Mouse (Mus musculus) midbrain, postnatal 0 days (tissue): ENCODE measurements around the gene Golt1b. TPM values are rescaled to one million over a fixed set of nuclear protein-coding genes. Genes with fewer than 3 reads are reported as not detected.
A peak's percentile ranks its signal among the peaks of the same experiment; 100 is the strongest.

ENCODE experiments used
- ATAC-seq: fragments of 200-750 bp; cut with Nextera tagmentation; 2 replicates; pipeline ENCODE4 v1.8.0; 2017; ENCODE audit warnings: moderate number of reproducible peaks, mild to moderate bottlenecking, moderate TSS enrichment, moderate library complexity; ENCODE audit not compliant: low FRiP score
- DNase-seq: peaks from one replicate; pipeline ENCODE4 v3.0.0-alpha.2; 2015; ENCODE audit warnings: low spot score
- H3K27ac ChIP-seq: fragments of 300-500 bp; sonication (generic); 2 replicates; pipeline ENCODE4 v1.5.1; 2014; ENCODE audit warnings: low read depth, mild to moderate bottlenecking, low read length, mixed read lengths
- H3K27me3 ChIP-seq: fragments of 300-500 bp; sonication (generic); 2 replicates; pipeline ENCODE4 v1.6.1; 2014; ENCODE audit warnings: low read length, control low read depth, mixed read lengths; ENCODE audit not compliant: insufficient read depth
- H3K36me3 ChIP-seq: fragments of 300-500 bp; sonication (generic); 2 replicates; pipeline ENCODE4 v1.6.1; 2014; ENCODE audit warnings: low read length, control low read depth, mixed read lengths; ENCODE audit not compliant: insufficient read depth
- H3K4me1 ChIP-seq: fragments of 300-500 bp; sonication (generic); 2 replicates; pipeline ENCODE4 v1.6.1; 2014; ENCODE audit warnings: mild to moderate bottlenecking, control low read depth, antibody characterized with exemption, low read length, mixed read lengths; ENCODE audit not compliant: insufficient read depth
- H3K4me2 ChIP-seq: fragments of 300-500 bp; sonication (generic); 2 replicates; pipeline ENCODE4 v1.6.1; 2014; ENCODE audit warnings: low read depth, mild to moderate bottlenecking, low read length, mixed read lengths; ENCODE audit not compliant: poor library complexity, severe bottlenecking
- H3K4me3 ChIP-seq: fragments of 300-500 bp; sonication (generic); 2 replicates; pipeline ENCODE4 v1.5.1; 2014; ENCODE audit warnings: low read depth, mild to moderate bottlenecking, low read length, moderate library complexity
- H3K9ac ChIP-seq: fragments of 300-500 bp; sonication (generic); replicated peaks from 2 replicates; pipeline ENCODE4 v1.6.1; 2014; ENCODE audit warnings: mild to moderate bottlenecking, low read length, moderate library complexity, mixed read lengths; ENCODE audit not compliant: poor library complexity, severe bottlenecking
- H3K9me3 ChIP-seq: fragments of 300-500 bp; sonication (generic); 2 replicates; pipeline ENCODE4 v1.6.1; 2016; ENCODE audit warnings: low read length, control low read depth
- CTCF ChIP-seq: IDR thresholded peaks from 2 replicates; pipeline ENCODE4 v1.5.1; 2016; ENCODE audit warnings: antibody characterized with exemption, mild to moderate bottlenecking
- WGBS: fragments of 180-500 bp; shearing (Covaris S2); extraction: QIAGEN DNeasy Blood & Tissue Kit; methylation state at CpG from one replicate; pipeline ENCODE4 v1.1.7; 2014; 5-methylcytosine and 5-hydroxymethylcytosine counted together
- polyA plus RNA-seq: library from polyadenylated mRNA; unstranded; fragments of >200 nt; fragmentation: Nextera tagmentation; extraction: Ambion mirVana; gene quantifications from 2 replicates; pipeline ENCODE4 v1.2.1, GENCODE M21; 2015
- total RNA-seq: library from RNA; depleted of rRNA; stranded (reverse); fragments of >200 nt; gene quantifications from 2 replicates; pipeline ENCODE4 v1.2.3, GENCODE M21; 2014; rRNA removed

Gene Golt1b
- total and polyA plus RNA-seq, 2 experiments from 2014 or later, result 52.9 to 74.6 TPM

DNA sequence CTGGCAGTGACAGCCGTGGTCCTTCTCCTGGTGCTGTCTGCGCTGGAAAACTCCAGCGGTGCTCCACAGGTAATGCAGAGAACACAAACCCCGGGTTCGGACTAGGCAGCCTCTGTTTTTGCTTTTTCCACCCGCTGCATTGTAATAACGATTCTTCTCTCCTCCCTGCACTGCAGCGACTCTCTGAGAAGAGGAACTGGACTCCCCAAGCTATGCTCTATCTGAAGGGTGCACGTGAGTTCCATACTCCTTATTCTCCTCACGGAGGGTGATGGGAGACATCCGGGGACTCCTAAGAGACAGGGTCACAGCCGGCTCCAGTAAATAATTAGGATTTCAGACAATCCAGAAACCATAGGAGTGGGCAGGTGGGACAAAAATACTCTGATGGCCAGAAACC, 26.8 kb downstream of the Golt1b start:
- Histone ChIP-seq H3K36me3 (no peaks in the 10 kb centered on the region), H3K4me3 (peak overlapping the region; percentile 42), H3K27me3 (peaks cover 14% of the 10 kb centered on the region), H3K27ac (no peak overlapping the region), H3K9ac (0 out of 2 replicates have a peak overlapping the region, but pooled peaks have one; percentile 8), H3K4me2 (peak overlapping the region; percentile 78), H3K4me1 (no peaks in the 10 kb centered on the region), H3K9me3 (no peaks in the 10 kb centered on the region)
- WGBS, result 11% methylated on average over 12 of the region's 12 CpGs
- no peak for TF ChIP-seq CTCF
- DNase-seq (no peak), ATAC-seq (0 out of 2 replicates have a peak, but pooled peaks have one; percentile 47)

DNA sequence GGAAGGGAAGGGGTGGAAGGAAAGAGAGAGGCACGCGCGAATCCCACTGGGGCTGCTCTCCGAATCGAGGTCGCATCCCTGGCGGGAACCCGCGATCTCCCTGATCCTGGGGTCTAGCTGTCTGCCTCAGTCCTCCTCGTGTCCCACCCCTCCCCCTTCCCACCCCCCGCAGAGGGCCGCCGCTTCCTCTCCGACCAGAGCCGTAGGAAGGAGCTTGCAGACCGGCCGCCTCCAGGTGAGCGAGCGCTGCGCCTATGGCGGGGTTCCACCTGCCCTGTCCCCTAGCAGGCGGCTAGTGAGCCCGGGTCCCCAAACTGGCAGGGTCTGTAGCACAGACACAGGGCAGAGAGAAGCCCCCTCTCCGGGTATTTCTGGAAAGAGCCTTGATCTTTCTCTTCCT, 27.6 kb downstream of the Golt1b start:
- WGBS, result 2% methylated on average over 18 of the region's 24 CpGs
- H3K36me3 ChIP-seq, result no peaks in the 10 kb centered on the region
- no peak for DNase-seq
- H3K9ac ChIP-seq, result peak overlapping the region; percentile 54
- H3K4me2 ChIP-seq, result peak overlapping the region; percentile 78
- no peak overlapping the region for H3K27ac ChIP-seq
- peaks cover 14% of the 10 kb centered on the region for H3K27me3 ChIP-seq
- H3K4me3 ChIP-seq, result peak overlapping the region; percentile 42
- H3K9me3 ChIP-seq, result no peaks in the 10 kb centered on the region
- TF ChIP-seq CTCF, result no peak
- ATAC-seq, result peak; percentile 20; the same call in 1 of the 2 replicates
- H3K4me1 ChIP-seq, result no peaks in the 10 kb centered on the region

DNA sequence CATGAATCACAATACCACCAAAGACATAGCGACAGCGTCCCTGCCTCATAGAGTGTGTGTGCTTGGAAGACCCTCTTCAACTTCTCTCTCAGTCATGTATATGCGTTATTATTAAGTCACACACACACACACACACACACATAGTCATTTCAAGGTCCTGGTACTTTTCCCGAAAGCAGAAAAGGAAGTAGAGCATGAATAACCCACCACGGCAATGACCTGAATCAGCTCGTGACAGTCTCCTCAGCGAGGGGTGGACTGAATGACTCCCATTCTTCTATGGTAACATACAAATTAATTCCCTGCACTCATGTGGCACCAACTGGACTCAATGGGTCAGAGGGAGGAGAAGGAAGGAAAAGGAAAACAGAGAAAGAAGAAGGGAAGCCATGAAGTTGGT, 38.0 kb downstream of the Golt1b start:
- no peaks in the 10 kb centered on the region for H3K27me3 ChIP-seq
- H3K4me1 ChIP-seq, result no peaks in the 10 kb centered on the region
- no peak for TF ChIP-seq CTCF
- no peaks in the 10 kb centered on the region for H3K36me3 ChIP-seq
- H3K4me2 ChIP-seq, result no peak overlapping the region
- 77% methylated on average over 7 of the region's 7 CpGs for WGBS
- no peak for ATAC-seq
- H3K9me3 ChIP-seq, result no peaks in the 10 kb centered on the region
- H3K27ac ChIP-seq, result no peak overlapping the region
- no peak overlapping the region for H3K4me3 ChIP-seq
- H3K9ac ChIP-seq, result no peak overlapping the region
- no peak for DNase-seq

DNA sequence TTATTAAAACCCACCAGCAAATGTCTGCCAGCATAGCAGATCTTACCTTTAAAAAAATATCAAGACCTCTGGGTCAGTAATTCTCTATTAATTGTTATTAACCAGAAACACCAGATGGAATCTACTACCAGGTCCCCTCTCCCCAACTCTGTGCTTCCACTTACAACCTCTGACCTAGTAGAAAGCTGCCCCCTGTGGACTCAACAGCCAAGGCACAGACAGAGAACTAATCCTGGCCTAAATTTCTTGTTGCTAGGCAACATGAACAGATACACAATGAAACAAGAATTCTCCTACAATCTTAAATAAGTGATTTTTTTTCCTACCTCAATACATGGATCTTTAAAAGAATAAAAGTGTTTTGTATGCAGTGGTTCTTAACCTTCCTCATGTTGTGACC, 42.1 kb downstream of the Golt1b start:
- Histone ChIP-seq H3K27ac (no peak overlapping the region), H3K9me3 (no peaks in the 10 kb centered on the region), H3K36me3 (no peaks in the 10 kb centered on the region), H3K27me3 (no peaks in the 10 kb centered on the region), H3K4me3 (no peak overlapping the region), H3K4me2 (no peak overlapping the region), H3K4me1 (no peaks in the 10 kb centered on the region), H3K9ac (no peak overlapping the region)
- no peak for TF ChIP-seq CTCF
- ATAC-seq (0 out of 2 replicates have a peak, but pooled peaks have one; percentile 56), DNase-seq (no peak)

DNA sequence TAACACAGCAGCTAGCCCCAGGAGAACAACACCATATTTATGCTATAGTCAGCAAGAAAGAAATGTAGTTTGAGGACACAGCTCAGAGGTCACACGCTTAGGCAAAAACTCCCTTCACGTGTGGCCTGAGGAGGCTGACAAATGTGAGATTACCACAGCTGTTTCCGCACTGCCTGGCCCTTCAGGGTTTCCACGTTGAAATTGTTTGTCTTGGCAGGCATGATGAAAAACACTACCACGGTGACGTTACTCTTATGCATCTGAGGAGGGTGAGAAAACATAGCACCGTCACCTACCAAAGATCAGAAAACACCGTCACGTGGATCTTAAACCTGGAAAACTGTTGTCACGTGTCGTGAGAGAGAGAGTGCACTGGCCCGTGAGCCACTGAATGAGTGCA, 64.4 kb downstream of the Golt1b start:
- DNase-seq, result no peak
- H3K36me3 ChIP-seq, result no peaks in the 10 kb centered on the region
- H3K9me3 ChIP-seq, result no peaks in the 10 kb centered on the region
- no peak overlapping the region for H3K27ac ChIP-seq
- no peaks in the 10 kb centered on the region for H3K4me1 ChIP-seq
- no peaks in the 10 kb centered on the region for H3K27me3 ChIP-seq
- WGBS, result 81% methylated on average over 12 of the region's 12 CpGs
- no peak for ATAC-seq
- no peak overlapping the region for H3K4me3 ChIP-seq
- no peak overlapping the region for H3K9ac ChIP-seq
- TF ChIP-seq CTCF, result no peak
- no peak overlapping the region for H3K4me2 ChIP-seq

DNA sequence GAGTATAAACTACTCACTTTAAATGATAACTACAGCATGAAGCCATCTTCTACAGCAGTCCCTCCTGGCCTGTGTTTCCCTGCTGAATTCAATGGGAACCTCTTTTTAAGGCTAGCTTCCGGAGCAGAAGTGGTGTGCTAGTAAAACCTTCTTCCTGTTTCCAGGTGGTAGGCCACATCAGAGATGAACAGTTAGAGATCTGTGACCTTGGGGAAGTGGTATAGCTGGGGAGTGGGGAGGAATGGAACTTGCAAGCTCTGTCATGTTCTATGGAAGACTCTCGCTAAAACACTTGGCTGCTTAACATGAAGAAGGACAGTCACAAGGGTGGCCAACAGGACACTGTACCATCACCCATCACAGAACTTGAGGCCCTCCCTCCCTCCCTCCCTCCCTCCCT, 66.3 kb downstream of the Golt1b start:
- Histone ChIP-seq H3K36me3 (no peaks in the 10 kb centered on the region), H3K9me3 (no peaks in the 10 kb centered on the region), H3K4me2 (no peak overlapping the region), H3K4me3 (no peak overlapping the region), H3K4me1 (no peaks in the 10 kb centered on the region; the same call in 1 of the 2 replicates), H3K27ac (no peak overlapping the region), H3K27me3 (no peaks in the 10 kb centered on the region), H3K9ac (no peak overlapping the region)
- TF ChIP-seq CTCF, result no peak
- DNase-seq, result no peak
- ATAC-seq, result no peak
- WGBS, result 84% methylated on average over 2 of the region's 2 CpGs

Other genes with a start within 250 kb of the Golt1b start
- not detected in 2 replicates for gene Slco1a6, start 178.7 kb upstream of the Golt1b start, total RNA-seq
- gene Slco1a6, start 178.7 kb upstream of the Golt1b start, polyA plus RNA-seq, result 0.43 TPM in 1 of 2 replicates, not detected in the other
- not detected in 2 replicates for gene Iapp, start 88.8 kb upstream of the Golt1b start, total RNA-seq
- 0.31 TPM in 1 of 2 replicates, not detected in the other for gene Iapp, start 88.8 kb upstream of the Golt1b start, polyA plus RNA-seq
- 0.05 and 0.66 TPM in 2 replicates for gene Slco1a5, start 64.2 kb upstream of the Golt1b start, total RNA-seq
- 0.51 and 0.60 TPM in 2 replicates for gene Slco1a5, start 64.2 kb upstream of the Golt1b start, polyA plus RNA-seq
- 13.5 and 17.7 TPM in 2 replicates for gene Pyroxd1, start 41.6 kb upstream of the Golt1b start, total RNA-seq
- gene Pyroxd1, start 41.6 kb upstream of the Golt1b start, polyA plus RNA-seq, result 18.2 and 20.3 TPM in 2 replicates
- 12.8 and 16.8 TPM in 2 replicates for gene Recql, start 134 bp upstream of the Golt1b start, total RNA-seq
- gene Recql, start 134 bp upstream of the Golt1b start, polyA plus RNA-seq, result 16.2 and 18.7 TPM in 2 replicates
- 2.2 and 7.0 TPM in 2 replicates for gene Spx, start 26.2 kb downstream of the Golt1b start, total RNA-seq
- gene Spx, start 26.2 kb downstream of the Golt1b start, polyA plus RNA-seq, result 5.5 and 7.7 TPM in 2 replicates
- 0.24 TPM in 1 of 2 replicates, not detected in the other for gene Gys2, start 85.9 kb downstream of the Golt1b start, total RNA-seq
- gene Gys2, start 85.9 kb downstream of the Golt1b start, polyA plus RNA-seq, result 0.06 and 0.25 TPM in 2 replicates
- 208 and 216 TPM in 2 replicates for gene Ldhb, start 120.7 kb downstream of the Golt1b start, total RNA-seq
- 498 and 544 TPM in 2 replicates for gene Ldhb, start 120.7 kb downstream of the Golt1b start, polyA plus RNA-seq
- 7.6 and 10.5 TPM in 2 replicates for gene Kcnj8, start 184.4 kb downstream of the Golt1b start, total RNA-seq
- 7.3 and 8.5 TPM in 2 replicates for gene Kcnj8, start 184.4 kb downstream of the Golt1b start, polyA plus RNA-seq